Mouse (Mus musculus) lung, adult 2 months (tissue): ENCODE measurements around the gene Spsb4.

Experiments used
- CTCF ChIP-seq: fragments of 200-500 bp; IDR thresholded peaks from 2 replicates; pipeline ENCODE4 v1.5.1; 2011; ENCODE audit warnings: mild to moderate bottlenecking, low read length, control low read depth; ENCODE audit not compliant: insufficient read depth
- POLR2A ChIP-seq: fragments of 200-500 bp; IDR thresholded peaks from 2 replicates; pipeline ENCODE4 v1.6.1; 2011; ENCODE audit warnings: low read depth, mild to moderate bottlenecking, control low read depth, low read length, borderline replicate concordance; ENCODE audit errors: extremely low read depth

DNA sequence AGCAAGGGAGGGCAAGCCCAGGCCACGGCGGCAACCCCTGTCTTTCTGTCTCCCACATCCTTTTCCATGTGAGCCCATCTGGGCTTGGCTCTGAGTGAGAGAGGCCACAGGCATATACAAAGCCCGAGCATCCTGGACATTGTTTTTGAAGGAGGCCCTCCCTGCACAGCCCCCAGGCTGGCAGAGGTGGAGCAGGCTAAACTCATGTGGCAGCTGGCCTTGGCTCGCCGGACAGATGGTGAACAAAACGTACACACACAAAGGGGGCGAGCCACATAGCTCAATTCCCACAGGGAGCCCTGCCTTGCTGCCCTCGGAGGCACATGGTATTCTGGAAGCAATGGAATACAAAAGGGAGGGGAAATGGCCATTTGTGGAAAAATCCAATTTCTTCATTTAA, 32.5 kb upstream of the Spsb4 start:
- TF ChIP-seq POLR2A (no peak), CTCF (no peak)
